Mouse (Mus musculus) heart, postnatal 0 days (tissue): Measurements from ENCODE around the gene Ccdc40. TPM values are rescaled to one million over a fixed set of nuclear protein-coding genes. Genes with fewer than 3 reads are reported as not detected.
A peak's percentile ranks its signal among the peaks of the same experiment; 100 is the strongest.

Experiments
- ATAC-seq: fragments of 200-750 bp; cut with Nextera tagmentation; 2 replicates; pipeline ENCODE4 v1.8.0; 2017; ENCODE audit warnings: low read depth, moderate number of reproducible peaks, moderate library complexity; ENCODE audit not compliant: insufficient read depth
- DNase-seq: peaks from one replicate; pipeline ENCODE4 v3.0.0-alpha.2; 2016; ENCODE audit warnings: low spot score
- H3K27ac ChIP-seq: fragments of 300-500 bp; sonication (generic); 2 replicates; pipeline ENCODE4 v1.5.1; 2014; ENCODE audit warnings: low read depth, mild to moderate bottlenecking
- H3K27me3 ChIP-seq: fragments of 300-500 bp; sonication (generic); 2 replicates; pipeline ENCODE4 v1.6.1; 2014; ENCODE audit warnings: low read length, mixed read lengths; ENCODE audit not compliant: control insufficient read depth, insufficient read depth
- H3K36me3 ChIP-seq: fragments of 300-500 bp; sonication (generic); replicated peaks from 2 replicates; pipeline ENCODE4 v1.6.1; 2014; ENCODE audit warnings: low read length, mixed read lengths; ENCODE audit not compliant: control insufficient read depth, insufficient read depth
- H3K4me1 ChIP-seq: fragments of 300-500 bp; sonication (generic); 2 replicates; pipeline ENCODE4 v1.6.1; 2014; ENCODE audit warnings: antibody characterized with exemption; ENCODE audit not compliant: control insufficient read depth, insufficient read depth
- H3K4me2 ChIP-seq: fragments of 300-500 bp; sonication (generic); 2 replicates; pipeline ENCODE4 v1.6.1; 2014; ENCODE audit warnings: low read depth, mild to moderate bottlenecking, low read length, moderate library complexity
- H3K4me3 ChIP-seq: fragments of 300-500 bp; sonication (generic); 2 replicates; pipeline ENCODE4 v1.5.1; 2014; ENCODE audit warnings: low read depth, low read length
- H3K9ac ChIP-seq: fragments of 300-500 bp; sonication (generic); replicated peaks from 2 replicates; pipeline ENCODE4 v1.6.1; 2014; ENCODE audit warnings: low read depth, low read length, mixed read lengths
- H3K9me3 ChIP-seq: fragments of 300-500 bp; sonication (generic); replicated peaks from 2 replicates; pipeline ENCODE4 v1.6.1; 2016; ENCODE audit warnings: low read length; ENCODE audit not compliant: control insufficient read depth
- CTCF ChIP-seq: IDR thresholded peaks from 2 replicates; pipeline ENCODE4 v1.5.1; 2016; ENCODE audit warnings: antibody characterized with exemption, control low read depth, low read depth
- EP300 ChIP-seq: IDR thresholded peaks from 2 replicates; pipeline ENCODE4 v1.6.1; 2016; ENCODE audit warnings: antibody characterized with exemption, low read depth
- WGBS: fragments of 180-500 bp; shearing (Covaris S2); extraction: QIAGEN DNeasy Blood & Tissue Kit; methylation state at CpG from one replicate; pipeline ENCODE4 v1.1.7; 2014; 5-methylcytosine and 5-hydroxymethylcytosine counted together
- polyA plus RNA-seq: library from polyadenylated mRNA; unstranded; fragments of >200 nt; fragmentation: Nextera tagmentation; extraction: Ambion mirVana; gene quantifications from 2 replicates; pipeline ENCODE4 v1.2.1, GENCODE M21; 2015
- total RNA-seq: library from RNA; depleted of rRNA; stranded (reverse); fragments of >200 nt; gene quantifications from 2 replicates; pipeline ENCODE4 v1.2.3, GENCODE M21; 2014; ENCODE audit warnings: low replicate concordance

Ccdc40 gene
- total and polyA plus RNA-seq, 2 experiments from 2014 or later, result 0.68 TPM; not detected in 1

DNA sequence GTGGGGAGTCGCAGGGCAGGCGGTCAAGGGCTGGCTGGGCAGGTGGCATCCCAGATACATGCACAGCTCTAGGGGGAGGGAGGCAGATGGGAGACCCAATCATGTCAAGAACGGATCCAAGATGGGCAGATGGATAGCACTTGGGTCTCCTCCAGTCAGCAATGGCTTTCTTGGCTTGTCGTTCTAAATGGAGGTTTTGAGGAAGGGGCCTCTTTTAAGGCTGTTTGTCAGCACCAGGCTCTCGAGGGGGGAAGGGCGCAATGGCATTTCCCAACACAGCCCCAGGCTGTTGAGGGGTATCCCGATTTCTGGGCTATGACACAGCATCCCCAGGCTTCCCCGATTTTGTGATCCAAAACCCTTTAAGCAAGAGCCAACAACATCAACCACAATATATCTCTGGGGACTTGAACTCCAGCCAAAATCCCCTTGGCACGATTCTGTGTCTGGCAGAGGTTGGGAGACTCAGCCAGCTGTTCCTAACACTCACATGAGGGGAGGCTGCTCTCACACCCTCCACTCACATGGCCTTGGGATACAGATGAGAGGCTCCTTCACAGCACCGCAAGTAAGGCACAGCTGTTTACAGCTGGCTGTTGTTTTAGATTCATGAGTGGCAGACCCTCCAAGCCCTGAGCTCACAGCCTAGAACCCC lies 18.9 kb upstream of the Ccdc40 start:
- Histone ChIP-seq H3K4me3 (no peak overlapping the region), H3K4me1 (peaks cover 35% of the 10 kb centered on the region), H3K4me2 (no peak overlapping the region), H3K36me3 (peaks cover 16% of the 10 kb centered on the region), H3K9me3 (no peaks in the 10 kb centered on the region), H3K27me3 (no peaks in the 10 kb centered on the region), H3K9ac (no peak overlapping the region), H3K27ac (no peak overlapping the region)
- DNase-seq (no peak), ATAC-seq (peak; percentile 28; the same call in 1 of the 2 replicates)
- WGBS, result 53% methylated on average over 10 of the region's 10 CpGs
- TF ChIP-seq CTCF, result no peak
- no peak for TF ChIP-seq EP300

GRCm38 (mm10) chr11:119210321-119211100 lies 17.9 kb upstream of the Ccdc40 start:
- ATAC-seq (peak; percentile 26; the same call in 1 of the 2 replicates), DNase-seq (peak; percentile 43)
- no peaks in the 10 kb centered on the region for H3K27me3 ChIP-seq
- H3K9me3 ChIP-seq, result no peaks in the 10 kb centered on the region
- no peak overlapping the region for H3K4me3 ChIP-seq
- H3K4me2 ChIP-seq, result peak overlapping the region; percentile 27
- peak overlapping the region; percentile 30; the same call in 1 of the 2 replicates for H3K27ac ChIP-seq
- no peak overlapping the region for H3K9ac ChIP-seq
- peaks cover 9% of the 10 kb centered on the region for H3K36me3 ChIP-seq
- WGBS, result 47% methylated on average over 32 of the region's 32 CpGs
- H3K4me1 ChIP-seq, result peaks cover 44% of the 10 kb centered on the region
- TF ChIP-seq EP300 (no peak), CTCF (no peak)

DNA sequence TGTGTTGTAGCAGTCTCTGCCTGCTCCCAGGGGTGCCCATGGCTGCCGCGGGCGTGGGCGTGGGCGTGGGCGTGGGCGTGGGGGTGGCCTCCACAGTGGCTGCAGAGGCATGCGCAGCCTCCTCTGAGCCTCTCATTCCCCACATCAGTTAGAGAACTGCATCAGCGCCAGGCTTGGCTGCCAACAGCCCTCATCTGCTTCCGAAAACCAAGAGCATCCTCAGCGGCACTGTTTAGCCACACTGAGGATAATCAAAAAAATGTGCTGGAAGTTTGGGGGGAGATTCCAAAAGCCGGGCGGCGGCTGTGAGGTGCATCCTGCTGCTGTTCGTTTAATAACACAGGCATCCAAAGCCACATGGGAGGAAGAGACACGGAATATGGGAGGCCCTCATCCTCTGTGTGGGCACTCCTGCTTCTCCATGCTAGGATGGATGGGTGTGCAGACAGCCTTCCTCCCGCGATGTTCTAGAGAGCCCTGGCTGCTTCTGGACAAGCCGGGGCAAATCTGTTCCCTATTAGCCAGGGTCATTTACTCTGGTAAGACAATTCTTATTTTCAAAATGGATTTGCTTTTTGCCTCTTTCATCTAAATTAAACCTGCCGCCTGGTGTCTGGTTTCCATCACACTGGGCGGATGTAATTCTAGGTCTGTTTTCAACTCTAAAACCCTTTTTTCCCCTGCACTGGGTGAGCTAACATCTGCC lies 16.6 kb upstream of the Ccdc40 start:
- 90% methylated on average over 21 of the region's 21 CpGs for WGBS
- Histone ChIP-seq H3K4me2 (no peak overlapping the region), H3K9me3 (no peaks in the 10 kb centered on the region), H3K27ac (no peak overlapping the region), H3K4me3 (no peak overlapping the region), H3K9ac (no peak overlapping the region), H3K36me3 (peaks cover 9% of the 10 kb centered on the region), H3K4me1 (peaks cover 56% of the 10 kb centered on the region), H3K27me3 (no peaks in the 10 kb centered on the region)
- ATAC-seq (no peak), DNase-seq (no peak)
- TF ChIP-seq CTCF, result no peak
- no peak for TF ChIP-seq EP300

- 0 out of 2 replicates have a peak overlapping the region, but pooled peaks have one; percentile 22 for H3K27ac ChIP-seq
- no peak overlapping the region for H3K4me3 ChIP-seq
- no peak for TF ChIP-seq EP300
- no peak for TF ChIP-seq CTCF
- no peaks in the 10 kb centered on the region for H3K9me3 ChIP-seq
- H3K27me3 ChIP-seq, result no peaks in the 10 kb centered on the region
- H3K36me3 ChIP-seq, result no peaks in the 10 kb centered on the region; the same call in 1 of the 2 replicates
- DNase-seq (no peak), ATAC-seq (no peak)
- no peak overlapping the region for H3K4me2 ChIP-seq
- WGBS, result 50% methylated on average over 19 of the region's 19 CpGs
- H3K9ac ChIP-seq, result no peak overlapping the region
- peaks cover 56% of the 10 kb centered on the region for H3K4me1 ChIP-seq
Observed at GRCm38 (mm10) chr11:119213166-119213885, 15.0 kb upstream of the Ccdc40 start.
